Comparison of ENCODE assay signal across 32 mouse cellular contexts in genomic region chr4:134058908-134059307, GRCm38 (mm10). TPM values are rescaled to one million over a fixed set of nuclear protein-coding genes. Genes with fewer than 3 reads are reported as not detected.
DNase-seq lines count a peak whose midpoint lies in the region; ATAC-seq and TF ChIP-seq lines count a peak whose summit lies in the region.
"Had no signal": no experiment of that assay in that cellular context is flagged by ENCODE, and none has a peak within 500 bp of the region (broad histone marks: within the 10 kb centered on the region; RNA-seq: fewer than 3 reads in every experiment).

No protein-coding gene starts in this region.

- no peaks in the 10 kb centered on the region for H3K36me3 ChIP-seq in heart, embryonic 13.5 days
- no peaks in the 10 kb centered on the region for H3K36me3 ChIP-seq in spleen, adult 2 months (ENCODE audit: control insufficient read depth, insufficient read depth, low read length)
- H3K36me3 ChIP-seq: hindbrain, embryonic 15.5 days; limb, embryonic 15.5 days had no signal

- WGBS in heart, embryonic 13.5 days = 62% methylated on average over 6 of the region's 6 CpGs
- 58% methylated on average over 6 of the region's 6 CpGs for WGBS in spleen, adult 2 months

- no peaks in the 10 kb centered on the region for H3K9me3 ChIP-seq in heart, embryonic 13.5 days
- H3K9me3 ChIP-seq: hindbrain, embryonic 15.5 days; limb, embryonic 15.5 days had no signal

- DNase-seq in heart, adult 9 months (ENCODE audit: low spot score in 2 of 2) = no peak
- no peak for DNase-seq in spleen, adult 2 months (ENCODE audit: low read depth in 1 of 2, low spot score in 2 of 2)
- no peak for DNase-seq in spleen, adult 12 weeks (ENCODE audit: low spot score)
- DNase-seq in induced T-regulatory cell, adult 2 months (ENCODE audit: low read depth) = peak; percentile 87
- DNase-seq in B cell, adult 2 months = no peak
- DNase-seq: adrenal gland, postnatal 25 days; cerebellum, adult 8-10 months; kidney, adult 9 months; kidney, postnatal 14 days; layer of hippocampus, postnatal 36 days; left cerebral cortex, postnatal 4 days; midbrain, embryonic 14.5 days; right cerebral cortex, adult 18-20 months; right cerebral cortex, postnatal 4 days had no signal

- H3K4me3 ChIP-seq in heart, embryonic 13.5 days = 0 out of 2 replicates have a peak overlapping the region, but pooled peaks have one; percentile 20
- peak overlapping the region; percentile 39; the same call in 1 of the 2 replicates for H3K4me3 ChIP-seq in spleen, adult 2 months (ENCODE audit: extremely low read depth, insufficient read depth, insufficient read length)
- H3K4me3 ChIP-seq: hindbrain, embryonic 15.5 days; limb, embryonic 15.5 days had no signal

- no peak overlapping the region for H3K9ac ChIP-seq in heart, embryonic 13.5 days
- H3K9ac ChIP-seq: hindbrain, embryonic 15.5 days; limb, embryonic 15.5 days; lung, embryonic 14.5 days had no signal

- H3K27ac ChIP-seq in heart, embryonic 13.5 days (replicated peaks) = no peak overlapping the region
- H3K27ac ChIP-seq in spleen, adult 2 months (ENCODE audit: insufficient read depth, low read length) = peak overlapping the region; percentile 77
- H3K27ac ChIP-seq: hindbrain, embryonic 15.5 days; limb, embryonic 15.5 days; stomach, postnatal 0 days had no signal

- no peak overlapping the region; the same call in 1 of the 2 replicates for H3K4me2 ChIP-seq in heart, embryonic 13.5 days
- H3K4me2 ChIP-seq: hindbrain, embryonic 15.5 days; limb, embryonic 15.5 days had no signal

- no peak for ATAC-seq in heart, embryonic 13.5 days (ENCODE audit: extremely low read depth, insufficient number of reproducible peaks, low FRiP score, low TSS enrichment)
- no peak for ATAC-seq in megakaryocyte progenitor cell, adult 5-6 weeks (replicated peaks; ENCODE audit: poor library complexity)
- ATAC-seq: forebrain, embryonic 14.5 days; intestine, embryonic 16.5 days had no signal

- H3K4me1 ChIP-seq in heart, embryonic 13.5 days = peaks cover 4% of the 10 kb centered on the region; the same call in 1 of the 2 replicates
- peaks cover 10% of the 10 kb centered on the region; the same call in 1 of the 2 replicates for H3K4me1 ChIP-seq in spleen, adult 2 months (ENCODE audit: control insufficient read depth, insufficient read depth, insufficient read length)
- H3K4me1 ChIP-seq: hindbrain, embryonic 15.5 days had no signal

- TF ChIP-seq POLR2A in spleen, adult 2 months (IDR thresholded peaks at IDR 0.05; ENCODE audit: low read depth, low read length) = no peak

- peaks cover 64% of the 10 kb centered on the region for H3K27me3 ChIP-seq in heart, embryonic 13.5 days (replicated peaks)
- no peaks in the 10 kb centered on the region for H3K27me3 ChIP-seq in spleen, adult 2 months (ENCODE audit: control insufficient read depth, insufficient read depth, low read length)
- H3K27me3 ChIP-seq: hindbrain, embryonic 15.5 days had no signal

- TF ChIP-seq CTCF in spleen, adult 2 months (IDR thresholded peaks at IDR 0.05; ENCODE audit: extremely low read depth, insufficient read depth, insufficient read length, insufficient replicate concordance) = no peak

RNA-seq across cellular contexts. Expression of gene Crybg2, which starts 1.7 kb away (rescaled TPM):
- 0.46 TPM in 1 of 2 replicates, not detected in the other for polyA plus RNA-seq in heart, embryonic 13.5 days (2015; fragmentation: Nextera tagmentation; extraction: Ambion mirVana)
- polyA plus RNA-seq in spleen, adult 2 months (2012; rRNA removed) = 4.3 and 5.3 TPM in 2 replicates
- total RNA-seq in megakaryocyte progenitor cell, adult 5-6 weeks (2015) = 0.77 and 2.2 TPM in 2 replicates
- 0.37 and 0.71 TPM in 2 replicates for total RNA-seq in megakaryocyte progenitor cell, adult 5-6 weeks (2017)
- total RNA-seq: gastrocnemius, adult 8-10 months had no signal

RNA-seq across cellular contexts. Expression of gene Zfp683, which starts 5.3 kb away (rescaled TPM):
- not detected in 2 replicates for polyA plus RNA-seq in heart, embryonic 13.5 days (2015; fragmentation: Nextera tagmentation; extraction: Ambion mirVana)
- polyA plus RNA-seq in spleen, adult 2 months (2012; rRNA removed) = 3.6 and 3.8 TPM in 2 replicates
- total RNA-seq in megakaryocyte progenitor cell, adult 5-6 weeks (2015) = not detected in 2 replicates
- total RNA-seq in megakaryocyte progenitor cell, adult 5-6 weeks (2017) = not detected in 2 replicates
- total RNA-seq: adrenal gland, postnatal 25 days; gastrocnemius, adult 8-10 months; hematopoietic stem cell, adult 5-6 weeks; layer of hippocampus, adult 8-10 months; layer of hippocampus, postnatal 36 days; left cerebral cortex, postnatal 4 days had no signal
- polyA plus RNA-seq: brain, embryonic 14.5 days; embryonic facial prominence, embryonic 14.5 days; forebrain, embryonic 14.5 days; frontal cortex, adult 2 months; heart, embryonic 14.5 days; hindbrain, embryonic 15.5 days; intestine, embryonic 16.5 days; limb, embryonic 15.5 days; lung, embryonic 14.5 days; midbrain, embryonic 14.5 days; neural tube, embryonic 14.5 days; stomach, postnatal 0 days had no signal

RNA-seq across cellular contexts. Expression of gene Cd52, which starts 36.0 kb away (rescaled TPM):
- polyA plus RNA-seq in heart, embryonic 13.5 days (2015; fragmentation: Nextera tagmentation; extraction: Ambion mirVana) = 7.6 and 7.7 TPM in 2 replicates
- polyA plus RNA-seq in spleen, adult 2 months (2012; rRNA removed) = 400 and 461 TPM in 2 replicates
- total RNA-seq in megakaryocyte progenitor cell, adult 5-6 weeks (2015) = 291 and 358 TPM in 2 replicates
- 339 and 505 TPM in 2 replicates for total RNA-seq in megakaryocyte progenitor cell, adult 5-6 weeks (2017)

RNA-seq across cellular contexts. Expression of gene Lin28a, which starts 40.3 kb away (rescaled TPM):
- 0.25 and 0.27 TPM in 2 replicates for polyA plus RNA-seq in heart, embryonic 13.5 days (2015; fragmentation: Nextera tagmentation; extraction: Ambion mirVana)
- 0.11 and 0.42 TPM in 2 replicates for polyA plus RNA-seq in spleen, adult 2 months (2012; rRNA removed)
- 3.7 and 4.7 TPM in 2 replicates for total RNA-seq in megakaryocyte progenitor cell, adult 5-6 weeks (2015)
- total RNA-seq in megakaryocyte progenitor cell, adult 5-6 weeks (2017) = 27.4 and 31.2 TPM in 2 replicates
- total RNA-seq: adrenal gland, postnatal 25 days; layer of hippocampus, adult 8-10 months; layer of hippocampus, postnatal 36 days; left cerebral cortex, postnatal 4 days had no signal
- polyA plus RNA-seq: embryonic facial prominence, embryonic 14.5 days; forebrain, embryonic 14.5 days; frontal cortex, adult 2 months; gonadal fat pad, adult 2 months; limb, embryonic 15.5 days; lung, embryonic 14.5 days; stomach, postnatal 0 days; urinary bladder, adult 2 months had no signal

RNA-seq across cellular contexts. Expression of gene Ubxn11, which starts 43.5 kb away (rescaled TPM):
- polyA plus RNA-seq in heart, embryonic 13.5 days (2015; fragmentation: Nextera tagmentation; extraction: Ambion mirVana) = 1.7 and 2.1 TPM in 2 replicates
- 33.7 and 43.0 TPM in 2 replicates for polyA plus RNA-seq in spleen, adult 2 months (2012; rRNA removed)
- 9.2 and 10.7 TPM in 2 replicates for total RNA-seq in megakaryocyte progenitor cell, adult 5-6 weeks (2015)
- total RNA-seq in megakaryocyte progenitor cell, adult 5-6 weeks (2017) = 6.5 and 7.3 TPM in 2 replicates

Comparison
In these comparisons a context has a peak if more than half of its experiments do, and no peak if none do; other contexts are left out.
1. RNA of gene Cd52, which starts 36.0 kb away (polyA plus RNA-seq): 400 to 461 TPM in spleen, adult 2 months; 7.6 to 7.7 TPM in heart, embryonic 13.5 days; every median in the first group is over 10 times any median in the second.